Mouse (Mus musculus): Measurements from ENCODE around the gene Hspa1a.

- TF ChIP-seq POLR2A (IDR thresholded peaks at IDR 0.05; ENCODE audit: insufficient read depth, low read length) (no peak), CTCF (IDR thresholded peaks at IDR 0.05; ENCODE audit: low read depth, low read length) (no peak)
These were observed 31.3 kb upstream of the Hspa1a start for GRCm38 (mm10) chr17:35003022-35003838.

Measured in ES-Bruce4 (cell line).